11 mouse cellular contexts compared by ENCODE assay signal in the genomic region with DNA sequence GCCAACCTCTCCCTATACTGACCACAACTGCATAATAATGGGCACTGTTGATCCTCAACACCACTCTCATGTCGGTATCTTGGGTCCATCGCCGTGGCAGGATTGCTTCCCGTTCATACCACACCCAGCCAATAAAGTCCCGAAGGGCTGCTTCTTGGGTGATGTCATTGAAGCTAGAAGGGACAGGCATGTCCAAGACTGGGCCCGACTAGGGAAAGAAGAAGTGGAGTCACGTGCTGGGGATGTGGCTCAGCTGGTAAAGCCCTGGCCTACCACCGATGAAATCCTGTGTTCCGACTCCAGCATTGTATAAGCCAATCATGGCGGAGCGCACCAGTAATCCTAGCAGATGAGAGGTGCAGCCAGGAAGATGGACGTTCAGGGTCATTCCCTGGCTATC. TPM values are rescaled to one million over a fixed set of nuclear protein-coding genes. Genes with fewer than 3 reads are reported as not detected.
A peak's percentile ranks its signal among the peaks of the same experiment; 100 is the strongest.
DNase-seq lines count a peak whose midpoint lies in the region; ATAC-seq lines count a peak whose summit lies in the region.
"Had no signal": no experiment of that assay in that cellular context is flagged by ENCODE, and none has a peak within 500 bp of the region (broad histone marks: within the 10 kb centered on the region; RNA-seq: fewer than 3 reads in every experiment).

No protein-coding gene starts in this region.

- H3K9me3 ChIP-seq in liver, embryonic 13.5 days (replicated peaks), result no peaks in the 10 kb centered on the region
- H3K9me3 ChIP-seq in hindbrain, embryonic 10.5 days, result peaks cover 17% of the 10 kb centered on the region
- H3K9me3 ChIP-seq: hindbrain, embryonic 15.5 days had no signal

- peaks cover 41% of the 10 kb centered on the region for H3K4me1 ChIP-seq in liver, embryonic 13.5 days (replicated peaks)
- H3K4me1 ChIP-seq in hindbrain, embryonic 10.5 days (replicated peaks), result peaks cover 27% of the 10 kb centered on the region

- peak; percentile 64 for DNase-seq in layer of hippocampus, adult 9-11 months
- no peak for DNase-seq in layer of hippocampus, postnatal 10 days (ENCODE audit: low spot score in 2 of 2)
- DNase-seq in heart, adult 8-10 months (ENCODE audit: low spot score), result peak; percentile 43
- DNase-seq in liver, embryonic 13.5 days, result no peak
- peak; percentile 51 to 59 for DNase-seq in monocyte, adult 2 months (ENCODE audit: low read depth in 1 of 2, low spot score in 2 of 2)
- DNase-seq in hindbrain, embryonic 10.5 days (ENCODE audit: low spot score), result no peak
- DNase-seq in cerebellum, postnatal 36 days, result no peak
- DNase-seq: right cerebral cortex, postnatal 14 days had no signal

- ATAC-seq in liver, embryonic 13.5 days (ENCODE audit: low read depth), result no peak
- ATAC-seq: activated CD4-positive, CD25-positive, alpha-beta regulatory T cell, adult 4 months had no signal

- H3K27ac ChIP-seq in liver, embryonic 13.5 days, result 0 out of 2 replicates have a peak overlapping the region, but pooled peaks have one; percentile 76
- H3K27ac ChIP-seq in hindbrain, embryonic 10.5 days, result no peak overlapping the region
- H3K27ac ChIP-seq: hindbrain, embryonic 15.5 days had no signal

- H3K9ac ChIP-seq in liver, embryonic 13.5 days, result no peak overlapping the region
- H3K9ac ChIP-seq: hindbrain, embryonic 15.5 days; liver, embryonic 14.5 days had no signal

- peaks cover 29% of the 10 kb centered on the region for H3K36me3 ChIP-seq in liver, embryonic 13.5 days
- H3K36me3 ChIP-seq in hindbrain, embryonic 10.5 days, result peaks cover 7% of the 10 kb centered on the region
- H3K36me3 ChIP-seq: hindbrain, embryonic 15.5 days had no signal

- 71% methylated on average over 12 of the region's 12 CpGs for WGBS in liver, embryonic 13.5 days (ENCODE audit: insufficient replicate concordance)
- WGBS in hindbrain, embryonic 10.5 days, result 93% methylated on average over 12 of the region's 12 CpGs

- peak overlapping the region; percentile 88 for H3K4me2 ChIP-seq in liver, embryonic 13.5 days

- H3K4me3 ChIP-seq in liver, embryonic 13.5 days (replicated peaks), result no peak overlapping the region
- H3K4me3 ChIP-seq in hindbrain, embryonic 10.5 days, result no peak overlapping the region
- H3K4me3 ChIP-seq: hindbrain, embryonic 15.5 days had no signal

- no peaks in the 10 kb centered on the region for H3K27me3 ChIP-seq in liver, embryonic 13.5 days
- H3K27me3 ChIP-seq in hindbrain, embryonic 10.5 days (ENCODE audit: insufficient read depth, poor library complexity, severe bottlenecking), result no peaks in the 10 kb centered on the region
- H3K27me3 ChIP-seq: hindbrain, embryonic 15.5 days had no signal

RNA-seq across cellular contexts. Expression of a gene that starts 2.1 kb away (rescaled TPM):
- total RNA-seq in layer of hippocampus, postnatal 10 days (2021), result 10 to 100 TPM; 15.6 to 15.9 TPM
- 10 to 100 TPM; 11.7 to 14.2 (median 12.8) TPM for total RNA-seq in heart, adult 8-10 months (2022)
- 42.0 and 47.9 TPM in 2 replicates for polyA plus RNA-seq in liver, embryonic 13.5 days (2015; fragmentation: Nextera tagmentation; extraction: Ambion mirVana)
- polyA plus RNA-seq in hindbrain, embryonic 10.5 days (2016; fragmentation: Nextera tagmentation; extraction: Ambion mirVana), result 36.1 and 40.5 TPM in 2 replicates

RNA-seq across cellular contexts. Expression of a gene that starts 28.3 kb away (rescaled TPM):
- total RNA-seq in layer of hippocampus, postnatal 10 days (2021), result 10 to 100 TPM; 22.0 to 23.5 TPM
- total RNA-seq in heart, adult 8-10 months (2022), result 1 to 10 TPM; 3.0 to 7.1 (median 6.3) TPM
- polyA plus RNA-seq in liver, embryonic 13.5 days (2015; fragmentation: Nextera tagmentation; extraction: Ambion mirVana), result 37.8 and 45.2 TPM in 2 replicates
- polyA plus RNA-seq in hindbrain, embryonic 10.5 days (2016; fragmentation: Nextera tagmentation; extraction: Ambion mirVana), result 37.9 and 40.8 TPM in 2 replicates

RNA-seq across cellular contexts. Expression of a gene that starts 28.4 kb away (rescaled TPM):
- 10 to 100 TPM; 34.4 to 34.7 TPM for total RNA-seq in layer of hippocampus, postnatal 10 days (2021)
- 10 to 100 TPM; 11.5 to 16.1 (median 14.5) TPM for total RNA-seq in heart, adult 8-10 months (2022)
- 31.6 and 34.4 TPM in 2 replicates for polyA plus RNA-seq in liver, embryonic 13.5 days (2015; fragmentation: Nextera tagmentation; extraction: Ambion mirVana)
- polyA plus RNA-seq in hindbrain, embryonic 10.5 days (2016; fragmentation: Nextera tagmentation; extraction: Ambion mirVana), result 57.6 and 61.3 TPM in 2 replicates

RNA-seq across cellular contexts. Expression of a gene that starts 59.0 kb away (rescaled TPM):
- 10 to 100 TPM; 46.7 to 49.4 TPM for total RNA-seq in layer of hippocampus, postnatal 10 days (2021)
- total RNA-seq in heart, adult 8-10 months (2022), result 10 to 100 TPM; 14.7 to 18.3 (median 17.0) TPM
- 22.9 and 29.4 TPM in 2 replicates for polyA plus RNA-seq in liver, embryonic 13.5 days (2015; fragmentation: Nextera tagmentation; extraction: Ambion mirVana)
- 32.1 and 32.4 TPM in 2 replicates for polyA plus RNA-seq in hindbrain, embryonic 10.5 days (2016; fragmentation: Nextera tagmentation; extraction: Ambion mirVana)

Comparison
In these comparisons a context has a peak if more than half of its experiments do, and no peak if none do; other contexts are left out.
1. DNase-seq: peak in layer of hippocampus, adult 9-11 months (single experiment), heart, adult 8-10 months (single experiment) and monocyte, adult 2 months (2 of 2); none in layer of hippocampus, postnatal 10 days (0 of 2), liver, embryonic 13.5 days (single experiment), hindbrain, embryonic 10.5 days (single experiment) and cerebellum, postnatal 36 days (0 of 2).